Mouse (Mus musculus) megakaryocyte, embryonic 14.5 days (primary cell): ENCODE data around the gene Tmem59l.

ENCODE experiments used
- FLI1 ChIP-seq: IDR thresholded peaks from 2 replicates; pipeline ENCODE4 v1.6.1; 2012; ENCODE audit warnings: low read length, inconsistent platforms, mixed read lengths
- GATA1 ChIP-seq: IDR thresholded peaks from 3 replicates; pipeline ENCODE4 v1.6.1; 2012; ENCODE audit warnings: mixed read lengths, low read length, inconsistent platforms, borderline replicate concordance

GRCm38 (mm10) chr8:70519043-70519442 lies 31.9 kb upstream of the Tmem59l start:
- TF ChIP-seq GATA1: no peak
- no peak for TF ChIP-seq FLI1
